Mouse (Mus musculus): ENCODE measurements around the gene Olfr1463. TPM values are rescaled to one million over a fixed set of nuclear protein-coding genes. Genes with fewer than 3 reads are reported as not detected.

The Olfr1463 gene
- not detected for polyA plus RNA-seq (2017; shearing (Covaris generic))

DNA sequence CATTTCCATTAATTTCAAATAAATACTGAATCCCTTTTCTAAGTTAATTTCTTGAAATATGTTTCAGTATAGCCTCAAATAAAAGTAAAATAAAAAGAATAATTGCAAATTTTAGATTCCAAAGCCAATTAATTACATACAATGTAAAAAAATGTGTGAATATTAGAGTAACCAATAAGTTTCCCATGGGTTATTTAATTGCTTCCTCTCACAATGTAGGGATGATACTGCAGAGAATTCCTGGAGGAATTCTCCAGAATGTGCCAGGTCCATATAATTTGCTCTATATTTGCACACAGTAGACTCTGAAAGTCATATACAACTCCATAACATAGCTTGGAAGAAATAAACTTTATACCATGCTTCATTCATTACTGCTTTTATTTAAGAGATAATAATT, at the start of gene Olfr1463:
Olfr1463 (plus strand) TSS at position 301 of the 400 bp plus-strand sequence.
- ATAC-seq = no peak

- no peak for ATAC-seq
Observed at GRCm38 (mm10) chr19:13185434-13185833, 45.7 kb upstream of the Olfr1463 start, which contains the start of gene Olfr1462. Gene Olfr1462 (plus strand): TSS chr19:13185734.

GRCm38 (mm10) chr19:13221666-13222065, 9.5 kb upstream of the Olfr1463 start:
- no peak for ATAC-seq

Other genes with a start within 250 kb of the Olfr1463 start
- gene Olfr1451, start 236.3 kb upstream of the Olfr1463 start, polyA plus RNA-seq (2017; shearing (Covaris generic)) = not detected
- not detected for gene Olfr1453, start 203.0 kb upstream of the Olfr1463 start, polyA plus RNA-seq (2017; shearing (Covaris generic))
- gene Olfr1454, start 170.7 kb upstream of the Olfr1463 start, polyA plus RNA-seq (2017; shearing (Covaris generic)) = not detected
- not detected for gene Olfr1457, start 133.4 kb upstream of the Olfr1463 start, polyA plus RNA-seq (2017; shearing (Covaris generic))
- gene Olfr1458, start 124.6 kb upstream of the Olfr1463 start, polyA plus RNA-seq (2017; shearing (Covaris generic)) = not detected
- gene Olfr1459, start 81.8 kb upstream of the Olfr1463 start, polyA plus RNA-seq (2017; shearing (Covaris generic)) = under 1 TPM in 1 of 2 experiments, not detected in 1; 0.11 TPM
- not detected for gene Olfr1461, start 68.3 kb upstream of the Olfr1463 start, polyA plus RNA-seq (2017; shearing (Covaris generic))
- under 1 TPM in 1 of 2 experiments, not detected in 1; 0.09 TPM for gene Olfr1462, start 45.6 kb upstream of the Olfr1463 start, polyA plus RNA-seq (2017; shearing (Covaris generic))
- gene Olfr1465, start 84.2 kb downstream of the Olfr1463 start, polyA plus RNA-seq (2017; shearing (Covaris generic)) = not detected
- gene Olfr1466, start 107.5 kb downstream of the Olfr1463 start, polyA plus RNA-seq (2017; shearing (Covaris generic)) = not detected
- not detected for gene Olfr1467, start 130.9 kb downstream of the Olfr1463 start, polyA plus RNA-seq (2017; shearing (Covaris generic))
- under 1 TPM in 1 of 2 experiments, not detected in 1; 0.61 TPM for gene Olfr1469, start 176.5 kb downstream of the Olfr1463 start, polyA plus RNA-seq (2017; shearing (Covaris generic))
- gene Olfr1471, start 212.1 kb downstream of the Olfr1463 start, polyA plus RNA-seq (2017; shearing (Covaris generic)) = not detected
- under 1 TPM in 1 of 2 experiments, not detected in 1; 0.36 TPM for gene Olfr1472, start 224.8 kb downstream of the Olfr1463 start, polyA plus RNA-seq (2017; shearing (Covaris generic))
- not detected for gene Olfr1474, start 238.2 kb downstream of the Olfr1463 start, polyA plus RNA-seq (2017; shearing (Covaris generic))
- gene Olfr1475, start 248.9 kb downstream of the Olfr1463 start, polyA plus RNA-seq (2017; shearing (Covaris generic)) = not detected